Mouse (Mus musculus): ENCODE results near the gene Gm2237. TPM values are rescaled to one million over a fixed set of nuclear protein-coding genes. Genes with fewer than 3 reads are reported as not detected.
"Not testable (repeated sequence)": the region's sequence is repeated elsewhere in the genome, so short reads cannot be mapped to it uniquely, and the experiment has no call there.

Gm2237 gene
- polyA plus RNA-seq (2012; rRNA removed) (0.16 and 0.18 TPM in 2 replicates), polyA plus RNA-seq (2014; fragmentation: Nextera tagmentation; extraction: Ambion mirVana) (0.10 and 0.14 TPM in 2 replicates)

GRCm38 (mm10) chr14:19584804-19585667 lies at the start of gene Gm2237:
Gene Gm2237 (minus strand): TSS chr14:19585135.
- not testable (repeated sequence) for H3K4me1 ChIP-seq (replicated peaks; ENCODE audit: control insufficient read depth in 2 of 2, insufficient read depth in 2 of 2, low read length in 1 of 2); H3K27ac ChIP-seq; DNase-seq (ENCODE audit: low read depth in 3 of 3, low spot score in 3 of 3); H3K9ac ChIP-seq (replicated peaks); ATAC-seq (ENCODE audit: insufficient read depth); H3K27me3 ChIP-seq (ENCODE audit: control insufficient read depth, insufficient read depth, low read length); H3K36me3 ChIP-seq (replicated peaks; ENCODE audit: control insufficient read depth, insufficient read depth, low read depth); H3K9me3 ChIP-seq (ENCODE audit: control insufficient read depth, low read length)
- WGBS (ENCODE audit: insufficient replicate concordance): 0% methylated on average over 10 of the region's 62 CpGs
- H3K4me2 ChIP-seq (ENCODE audit: low read depth): peak within 1 kb of the TSS; percentile 36
- H3K4me3 ChIP-seq (ENCODE audit: insufficient read depth in 1 of 2, low read depth in 2 of 2, low read length in 2 of 2): peak within 1 kb of the TSS; percentile 18 to 33; a peak in 1 of 4 replicates

GRCm38 (mm10) chr14:19602481-19602880 lies 17.5 kb upstream of the Gm2237 start, which contains the start of gene Gm5458:
Gene Gm5458 (minus strand): TSS chr14:19602581.
- DNase-seq (ENCODE audit: low read depth in 3 of 3, low spot score in 3 of 3); H3K9ac ChIP-seq (replicated peaks); H3K4me3 ChIP-seq (ENCODE audit: insufficient read depth in 1 of 2, low read depth in 2 of 2, low read length in 2 of 2); H3K9me3 ChIP-seq (ENCODE audit: control insufficient read depth, low read length); H3K27ac ChIP-seq; H3K36me3 ChIP-seq (replicated peaks; ENCODE audit: control insufficient read depth, insufficient read depth, low read depth); H3K27me3 ChIP-seq (ENCODE audit: control insufficient read depth, insufficient read depth, low read length); H3K4me2 ChIP-seq (ENCODE audit: low read depth); H3K4me1 ChIP-seq (replicated peaks; ENCODE audit: control insufficient read depth in 2 of 2, insufficient read depth in 2 of 2, low read length in 1 of 2); ATAC-seq (ENCODE audit: insufficient read depth): not testable (repeated sequence)
- WGBS (ENCODE audit: insufficient replicate concordance): 38% methylated on average over 1 of the region's 2 CpGs

GRCm38 (mm10) chr14:19549863-19550262 lies 35.1 kb downstream of the Gm2237 start, which contains the start of gene Gm2244:
Gene Gm2244 (minus strand): TSS chr14:19549963.
- H3K27me3 ChIP-seq (ENCODE audit: control insufficient read depth, insufficient read depth, low read length); H3K9ac ChIP-seq (replicated peaks); H3K4me2 ChIP-seq (ENCODE audit: low read depth); H3K36me3 ChIP-seq (replicated peaks; ENCODE audit: control insufficient read depth, insufficient read depth, low read depth); DNase-seq (ENCODE audit: low read depth in 3 of 3, low spot score in 3 of 3); H3K27ac ChIP-seq; H3K4me3 ChIP-seq (ENCODE audit: insufficient read depth in 1 of 2, low read depth in 2 of 2, low read length in 2 of 2); H3K4me1 ChIP-seq (replicated peaks; ENCODE audit: control insufficient read depth in 2 of 2, insufficient read depth in 2 of 2, low read length in 1 of 2); H3K9me3 ChIP-seq (ENCODE audit: control insufficient read depth, low read length); ATAC-seq (ENCODE audit: insufficient read depth): not testable (repeated sequence)
- WGBS (ENCODE audit: insufficient replicate concordance): 50% methylated on average over 1 of the region's 3 CpGs

Other genes with a start within 250 kb of the Gm2237 start
- gene Gm21738, start 166.2 kb downstream of the Gm2237 start, polyA plus RNA-seq (2012; rRNA removed): not detected in 2 replicates
- not detected in 2 replicates for gene Gm21738, start 166.2 kb downstream of the Gm2237 start, polyA plus RNA-seq (2014; fragmentation: Nextera tagmentation; extraction: Ambion mirVana)
- gene Gm2244, start 35.2 kb downstream of the Gm2237 start, polyA plus RNA-seq (2012; rRNA removed): not detected in 2 replicates
- gene Gm2244, start 35.2 kb downstream of the Gm2237 start, polyA plus RNA-seq (2014; fragmentation: Nextera tagmentation; extraction: Ambion mirVana): not detected in 2 replicates
- gene Gm5458, start 17.4 kb upstream of the Gm2237 start, polyA plus RNA-seq (2012; rRNA removed): not detected in 2 replicates
- not detected in 2 replicates for gene Gm5458, start 17.4 kb upstream of the Gm2237 start, polyA plus RNA-seq (2014; fragmentation: Nextera tagmentation; extraction: Ambion mirVana)
- 5.0 and 6.2 TPM in 2 replicates for gene Nid2, start 166.1 kb upstream of the Gm2237 start, polyA plus RNA-seq (2012; rRNA removed)
- 10.6 and 11.4 TPM in 2 replicates for gene Nid2, start 166.1 kb upstream of the Gm2237 start, polyA plus RNA-seq (2014; fragmentation: Nextera tagmentation; extraction: Ambion mirVana)
- gene Rtraf, start 238.7 kb upstream of the Gm2237 start, polyA plus RNA-seq (2012; rRNA removed): 21.3 and 40.8 TPM in 2 replicates
- 93.5 and 94.2 TPM in 2 replicates for gene Rtraf, start 238.7 kb upstream of the Gm2237 start, polyA plus RNA-seq (2014; fragmentation: Nextera tagmentation; extraction: Ambion mirVana)